Mouse (Mus musculus): ENCODE data around the gene Gpld1. TPM values are rescaled to one million over a fixed set of nuclear protein-coding genes. Genes with fewer than 3 reads are reported as not detected.

The Gpld1 gene
- polyA plus RNA-seq, 1 experiment from 2014 or later = 0.11 TPM

DNA sequence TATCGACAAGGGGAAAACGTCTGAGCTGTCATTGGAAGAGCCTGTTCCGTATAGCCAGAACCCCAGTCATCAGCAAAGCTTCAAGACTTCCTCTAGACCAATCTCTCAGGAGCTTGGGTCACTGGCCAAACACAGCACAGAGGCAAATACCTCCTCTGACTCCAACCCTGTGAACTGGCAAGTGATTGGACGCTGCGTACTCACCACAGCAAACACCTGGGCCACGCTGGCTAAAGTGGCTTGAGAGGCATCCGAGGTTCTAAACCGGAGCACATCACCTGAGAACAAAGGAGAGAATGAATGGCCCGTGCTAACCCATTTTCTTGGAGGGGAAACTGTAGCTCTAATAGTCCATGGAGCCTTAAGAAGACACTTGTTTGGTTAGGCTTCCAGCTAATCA, 75.4 kb downstream of the Gpld1 start:
- 91% methylated on average over 9 of the region's 9 CpGs for WGBS (ENCODE audit: insufficient replicate concordance)
- no peaks in the 10 kb centered on the region for H3K9me3 ChIP-seq (replicated peaks; ENCODE audit: control insufficient read depth, low read length)
- no peak overlapping the region for H3K4me3 ChIP-seq (ENCODE audit: low read depth, low read length)
- H3K36me3 ChIP-seq (ENCODE audit: control insufficient read depth, insufficient read depth, low read length) = no peaks in the 10 kb centered on the region
- no peak overlapping the region for H3K27ac ChIP-seq (ENCODE audit: low read depth, low read length)
- no peaks in the 10 kb centered on the region for H3K27me3 ChIP-seq (ENCODE audit: control insufficient read depth, insufficient read depth, low read length)
- ATAC-seq (replicated peaks; ENCODE audit: insufficient number of reproducible peaks, low FRiP score, low TSS enrichment) = no peak
- H3K4me1 ChIP-seq (ENCODE audit: control insufficient read depth, insufficient read depth, low read length) = peaks cover 11% of the 10 kb centered on the region
- H3K4me2 ChIP-seq = peak overlapping the region; percentile 83; the same call in 1 of the 2 replicates
- H3K9ac ChIP-seq (ENCODE audit: low read depth, low read length) = 0 out of 2 replicates have a peak overlapping the region, but pooled peaks have one; percentile 22

GRCm38 (mm10) chr13:25019793-25020539, 77.0 kb downstream of the Gpld1 start, which contains the start of gene Mrs2:
TSS of gene Mrs2 (minus strand) at chr13:25020379.
- peak within 1 kb of the TSS; percentile 42 for H3K27ac ChIP-seq (ENCODE audit: low read depth, low read length)

DNA sequence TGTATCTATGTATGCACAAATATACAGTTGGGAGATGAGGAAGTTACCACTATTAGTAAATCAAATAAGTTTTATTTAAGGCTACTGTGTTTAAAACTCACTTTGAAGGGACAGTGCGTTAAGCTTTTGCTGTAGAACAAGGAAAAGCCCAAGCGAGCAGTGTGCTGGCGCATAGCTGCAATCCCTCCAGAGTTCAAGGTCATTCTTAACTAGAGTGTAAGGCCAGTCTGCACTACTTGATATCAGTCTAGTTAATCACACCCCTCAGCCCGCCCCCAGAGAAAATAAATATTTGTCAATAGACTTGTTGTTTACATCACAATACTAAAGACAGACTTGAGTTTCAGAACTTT, 77.6 kb downstream of the Gpld1 start:
- peak overlapping the region; percentile 83 for H3K9ac ChIP-seq (ENCODE audit: low read depth, low read length)
- no peaks in the 10 kb centered on the region for H3K27me3 ChIP-seq (ENCODE audit: control insufficient read depth, insufficient read depth, low read length)
- 57% methylated on average over 4 of the region's 4 CpGs for WGBS (ENCODE audit: insufficient replicate concordance)
- H3K4me3 ChIP-seq (ENCODE audit: low read depth, low read length) = peak overlapping the region; percentile 84
- peak overlapping the region; percentile 42 for H3K27ac ChIP-seq (ENCODE audit: low read depth, low read length)
- H3K4me2 ChIP-seq = peak overlapping the region; percentile 83
- no peaks in the 10 kb centered on the region for H3K36me3 ChIP-seq (ENCODE audit: control insufficient read depth, insufficient read depth, low read length)
- H3K4me1 ChIP-seq (ENCODE audit: control insufficient read depth, insufficient read depth, low read length) = peaks cover 11% of the 10 kb centered on the region
- no peaks in the 10 kb centered on the region for H3K9me3 ChIP-seq (replicated peaks; ENCODE audit: control insufficient read depth, low read length)
- no peak for ATAC-seq (replicated peaks; ENCODE audit: insufficient number of reproducible peaks, low FRiP score, low TSS enrichment)

More at GRCm38 (mm10) chr13:25019793-25020539, 77.0 kb downstream of the Gpld1 start, which contains the start of gene Mrs2:
- Histone ChIP-seq H3K4me3 (ENCODE audit: low read depth, low read length) (peak within 1 kb of the TSS; percentile 84), H3K27me3 (ENCODE audit: control insufficient read depth, insufficient read depth, low read length) (no peaks in the 10 kb centered on the region), H3K9me3 (replicated peaks; ENCODE audit: control insufficient read depth, low read length) (no peaks in the 10 kb centered on the region), H3K4me2 (peak within 1 kb of the TSS; percentile 83), H3K9ac (ENCODE audit: low read depth, low read length) (peak within 1 kb of the TSS; percentile 83), H3K36me3 (ENCODE audit: control insufficient read depth, insufficient read depth, low read length) (no peaks in the 10 kb centered on the region), H3K4me1 (ENCODE audit: control insufficient read depth, insufficient read depth, low read length) (peaks cover 11% of the 10 kb centered on the region)
- under 1% methylated on average over 68 of the region's 84 CpGs for WGBS (ENCODE audit: insufficient replicate concordance)
- ATAC-seq (replicated peaks; ENCODE audit: insufficient number of reproducible peaks, low FRiP score, low TSS enrichment) = peak; percentile 94

- Histone ChIP-seq H3K27ac (ENCODE audit: low read depth, low read length) (no peak overlapping the region), H3K4me3 (ENCODE audit: low read depth, low read length) (no peak overlapping the region), H3K36me3 (ENCODE audit: control insufficient read depth, insufficient read depth, low read length) (no peaks in the 10 kb centered on the region), H3K4me1 (ENCODE audit: control insufficient read depth, insufficient read depth, low read length) (peaks cover 11% of the 10 kb centered on the region), H3K4me2 (no peak overlapping the region), H3K27me3 (ENCODE audit: control insufficient read depth, insufficient read depth, low read length) (no peaks in the 10 kb centered on the region), H3K9ac (ENCODE audit: low read depth, low read length) (no peak overlapping the region), H3K9me3 (replicated peaks; ENCODE audit: control insufficient read depth, low read length) (no peaks in the 10 kb centered on the region)
- 62% methylated on average over 4 of the region's 4 CpGs for WGBS (ENCODE audit: insufficient replicate concordance)
- no peak for ATAC-seq (replicated peaks; ENCODE audit: insufficient number of reproducible peaks, low FRiP score, low TSS enrichment)
Observed at GRCm38 (mm10) chr13:25022386-25022785, 79.4 kb downstream of the Gpld1 start.

- no peaks in the 10 kb centered on the region for H3K27me3 ChIP-seq (ENCODE audit: control insufficient read depth, insufficient read depth, low read length)
- no peaks in the 10 kb centered on the region for H3K9me3 ChIP-seq (replicated peaks; ENCODE audit: control insufficient read depth, low read length)
- no peak overlapping the region for H3K4me3 ChIP-seq (ENCODE audit: low read depth, low read length)
- no peaks in the 10 kb centered on the region for H3K36me3 ChIP-seq (ENCODE audit: control insufficient read depth, insufficient read depth, low read length)
- H3K27ac ChIP-seq (ENCODE audit: low read depth, low read length) = no peak overlapping the region
- H3K4me2 ChIP-seq = no peak overlapping the region
- no peak for ATAC-seq (replicated peaks; ENCODE audit: insufficient number of reproducible peaks, low FRiP score, low TSS enrichment)
- peaks cover 11% of the 10 kb centered on the region for H3K4me1 ChIP-seq (ENCODE audit: control insufficient read depth, insufficient read depth, low read length)
- no peak overlapping the region for H3K9ac ChIP-seq (ENCODE audit: low read depth, low read length)
- WGBS (ENCODE audit: insufficient replicate concordance) = 74% methylated on average over 3 of the region's 3 CpGs
Observed at GRCm38 (mm10) chr13:25023129-25023528, 80.2 kb downstream of the Gpld1 start.

GRCm38 (mm10) chr13:25024655-25025054, 81.7 kb downstream of the Gpld1 start:
- ATAC-seq (replicated peaks; ENCODE audit: insufficient number of reproducible peaks, low FRiP score, low TSS enrichment) = no peak
- Histone ChIP-seq H3K27me3 (ENCODE audit: control insufficient read depth, insufficient read depth, low read length) (no peaks in the 10 kb centered on the region), H3K9ac (ENCODE audit: low read depth, low read length) (no peak overlapping the region), H3K4me2 (no peak overlapping the region), H3K27ac (ENCODE audit: low read depth, low read length) (no peak overlapping the region), H3K4me1 (ENCODE audit: control insufficient read depth, insufficient read depth, low read length) (no peaks in the 10 kb centered on the region), H3K9me3 (replicated peaks; ENCODE audit: control insufficient read depth, low read length) (no peaks in the 10 kb centered on the region), H3K4me3 (ENCODE audit: low read depth, low read length) (no peak overlapping the region), H3K36me3 (ENCODE audit: control insufficient read depth, insufficient read depth, low read length) (no peaks in the 10 kb centered on the region)
- WGBS (ENCODE audit: insufficient replicate concordance) = 28% methylated on average over 2 of the region's 2 CpGs

- Histone ChIP-seq H3K27ac (ENCODE audit: low read depth, low read length) (no peak overlapping the region), H3K4me1 (ENCODE audit: control insufficient read depth, insufficient read depth, low read length) (no peaks in the 10 kb centered on the region), H3K27me3 (ENCODE audit: control insufficient read depth, insufficient read depth, low read length) (no peaks in the 10 kb centered on the region), H3K4me2 (no peak overlapping the region), H3K36me3 (ENCODE audit: control insufficient read depth, insufficient read depth, low read length) (no peaks in the 10 kb centered on the region), H3K4me3 (ENCODE audit: low read depth, low read length) (no peak overlapping the region), H3K9me3 (replicated peaks; ENCODE audit: control insufficient read depth, low read length) (no peaks in the 10 kb centered on the region), H3K9ac (ENCODE audit: low read depth, low read length) (no peak overlapping the region)
- ATAC-seq (replicated peaks; ENCODE audit: insufficient number of reproducible peaks, low FRiP score, low TSS enrichment) = no peak
- WGBS (ENCODE audit: insufficient replicate concordance) = 85% methylated on average over 6 of the region's 6 CpGs
Observed at GRCm38 (mm10) chr13:25026409-25027113, 83.6 kb downstream of the Gpld1 start.

DNA sequence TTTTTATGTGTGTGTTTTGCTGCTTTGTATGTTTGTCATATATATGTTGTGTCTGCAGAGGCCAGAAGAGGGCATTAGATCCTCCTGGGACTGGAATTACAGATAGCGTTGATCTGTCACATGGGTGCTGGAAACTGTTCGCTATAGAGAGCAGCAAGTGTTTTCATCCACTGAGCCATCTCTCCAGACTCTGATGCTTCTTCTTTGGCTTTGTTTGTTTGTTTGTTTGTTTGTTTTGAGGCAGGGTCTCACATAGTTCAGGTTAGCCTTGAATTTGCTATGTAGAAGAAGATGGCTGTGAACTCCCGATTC, 84.1 kb downstream of the Gpld1 start:
- WGBS (ENCODE audit: insufficient replicate concordance) = 65% methylated on average over 3 of the region's 3 CpGs
- no peak overlapping the region for H3K9ac ChIP-seq (ENCODE audit: low read depth, low read length)
- no peaks in the 10 kb centered on the region for H3K9me3 ChIP-seq (replicated peaks; ENCODE audit: control insufficient read depth, low read length)

More for the DNA sequence above, 84.1 kb downstream of the Gpld1 start:
- H3K27me3 ChIP-seq (ENCODE audit: control insufficient read depth, insufficient read depth, low read length) = no peaks in the 10 kb centered on the region
- H3K4me1 ChIP-seq (ENCODE audit: control insufficient read depth, insufficient read depth, low read length) = no peaks in the 10 kb centered on the region
- H3K36me3 ChIP-seq (ENCODE audit: control insufficient read depth, insufficient read depth, low read length) = no peaks in the 10 kb centered on the region
- no peak for ATAC-seq (replicated peaks; ENCODE audit: insufficient number of reproducible peaks, low FRiP score, low TSS enrichment)
- H3K4me2 ChIP-seq = no peak overlapping the region
- H3K27ac ChIP-seq (ENCODE audit: low read depth, low read length) = no peak overlapping the region
- H3K4me3 ChIP-seq (ENCODE audit: low read depth, low read length) = no peak overlapping the region
